Mouse (Mus musculus): ENCODE measurements around the gene Sox14. TPM values are rescaled to one million over a fixed set of nuclear protein-coding genes. Genes with fewer than 3 reads are reported as not detected.

The Sox14 gene
- 10.0 and 12.6 TPM in 2 replicates for polyA plus RNA-seq (2015; fragmentation: Nextera tagmentation; extraction: Ambion mirVana)

- Histone ChIP-seq H3K4me2 (ENCODE audit: low read length) (peak within 1 kb of the TSS; percentile 44), H3K27me3 (replicated peaks; ENCODE audit: control insufficient read depth, insufficient read depth, low read length) (peaks cover 58% of the 10 kb centered on the region), H3K4me3 (ENCODE audit: low read length) (peak within 1 kb of the TSS; percentile 29), H3K4me1 (ENCODE audit: control insufficient read depth, insufficient read depth, low read depth, low read length) (peaks cover 25% of the 10 kb centered on the region), H3K9ac (ENCODE audit: low read depth, low read length) (no peak within 1 kb of the TSS), H3K27ac (ENCODE audit: low read depth, low read length) (no peak within 1 kb of the TSS), H3K9me3 (ENCODE audit: control insufficient read depth, low read length) (no peaks in the 10 kb centered on the region), H3K36me3 (ENCODE audit: control insufficient read depth, insufficient read depth, low read length) (no peaks in the 10 kb centered on the region)
- no peak for ATAC-seq
- under 1% methylated on average over 45 of the region's 47 CpGs for WGBS
Observed at GRCm38 (mm10) chr9:99875618-99876372, at the start of gene Sox14. TSS of gene Sox14 (minus strand) at chr9:99876170.

GRCm38 (mm10) chr9:99879311-99879710, 3.3 kb upstream of the Sox14 start:
- H3K36me3 ChIP-seq (ENCODE audit: control insufficient read depth, insufficient read depth, low read length): no peaks in the 10 kb centered on the region
- WGBS: 2% methylated on average over 14 of the region's 14 CpGs
- H3K4me3 ChIP-seq (ENCODE audit: low read length): no peak overlapping the region
- H3K9me3 ChIP-seq (ENCODE audit: control insufficient read depth, low read length): no peaks in the 10 kb centered on the region
- H3K4me1 ChIP-seq (ENCODE audit: control insufficient read depth, insufficient read depth, low read depth, low read length): peaks cover 17% of the 10 kb centered on the region
- H3K9ac ChIP-seq (ENCODE audit: low read depth, low read length): no peak overlapping the region
- peak overlapping the region; percentile 35 for H3K4me2 ChIP-seq (ENCODE audit: low read length)
- peaks cover 42% of the 10 kb centered on the region for H3K27me3 ChIP-seq (replicated peaks; ENCODE audit: control insufficient read depth, insufficient read depth, low read length)
- no peak overlapping the region for H3K27ac ChIP-seq (ENCODE audit: low read depth, low read length)
- ATAC-seq: no peak

GRCm38 (mm10) chr9:99878588-99878987, 2.6 kb upstream of the Sox14 start:
- Histone ChIP-seq H3K4me1 (ENCODE audit: control insufficient read depth, insufficient read depth, low read depth, low read length) (peaks cover 17% of the 10 kb centered on the region), H3K9ac (ENCODE audit: low read depth, low read length) (no peak overlapping the region), H3K4me3 (ENCODE audit: low read length) (no peak overlapping the region), H3K4me2 (ENCODE audit: low read length) (no peak overlapping the region), H3K9me3 (ENCODE audit: control insufficient read depth, low read length) (no peaks in the 10 kb centered on the region), H3K27me3 (replicated peaks; ENCODE audit: control insufficient read depth, insufficient read depth, low read length) (peaks cover 47% of the 10 kb centered on the region), H3K27ac (ENCODE audit: low read depth, low read length) (no peak overlapping the region), H3K36me3 (ENCODE audit: control insufficient read depth, insufficient read depth, low read length) (no peaks in the 10 kb centered on the region)
- WGBS: 11% methylated on average over 5 of the region's 5 CpGs
- ATAC-seq: no peak

GRCm38 (mm10) chr9:99877056-99877546, 1.1 kb upstream of the Sox14 start:
- Histone ChIP-seq H3K9me3 (ENCODE audit: control insufficient read depth, low read length) (no peaks in the 10 kb centered on the region), H3K4me2 (ENCODE audit: low read length) (peak overlapping the region; percentile 14; the same call in 1 of the 2 replicates), H3K36me3 (ENCODE audit: control insufficient read depth, insufficient read depth, low read length) (no peaks in the 10 kb centered on the region), H3K27ac (ENCODE audit: low read depth, low read length) (no peak overlapping the region), H3K4me3 (ENCODE audit: low read length) (no peak overlapping the region), H3K27me3 (replicated peaks; ENCODE audit: control insufficient read depth, insufficient read depth, low read length) (peaks cover 54% of the 10 kb centered on the region), H3K9ac (ENCODE audit: low read depth, low read length) (no peak overlapping the region), H3K4me1 (ENCODE audit: control insufficient read depth, insufficient read depth, low read depth, low read length) (peaks cover 17% of the 10 kb centered on the region)
- no peak for ATAC-seq
- WGBS: 2% methylated on average over 22 of the region's 22 CpGs

GRCm38 (mm10) chr9:99876373-99877055, 544 bp upstream of the Sox14 start:
- Histone ChIP-seq H3K9me3 (ENCODE audit: control insufficient read depth, low read length) (no peaks in the 10 kb centered on the region), H3K4me3 (ENCODE audit: low read length) (peak overlapping the region; percentile 29), H3K4me1 (ENCODE audit: control insufficient read depth, insufficient read depth, low read depth, low read length) (peaks cover 21% of the 10 kb centered on the region), H3K27me3 (replicated peaks; ENCODE audit: control insufficient read depth, insufficient read depth, low read length) (peaks cover 58% of the 10 kb centered on the region), H3K27ac (ENCODE audit: low read depth, low read length) (no peak overlapping the region), H3K4me2 (ENCODE audit: low read length) (peak overlapping the region; percentile 44), H3K9ac (ENCODE audit: low read depth, low read length) (no peak overlapping the region), H3K36me3 (ENCODE audit: control insufficient read depth, insufficient read depth, low read length) (no peaks in the 10 kb centered on the region)
- 1% methylated on average over 25 of the region's 25 CpGs for WGBS
- ATAC-seq: no peak

- Histone ChIP-seq H3K9ac (ENCODE audit: low read depth, low read length) (no peak overlapping the region), H3K4me3 (ENCODE audit: low read length) (peak overlapping the region; percentile 29), H3K27ac (ENCODE audit: low read depth, low read length) (no peak overlapping the region), H3K4me1 (ENCODE audit: control insufficient read depth, insufficient read depth, low read depth, low read length) (peaks cover 25% of the 10 kb centered on the region), H3K27me3 (replicated peaks; ENCODE audit: control insufficient read depth, insufficient read depth, low read length) (peaks cover 53% of the 10 kb centered on the region), H3K4me2 (ENCODE audit: low read length) (no peak overlapping the region), H3K9me3 (ENCODE audit: control insufficient read depth, low read length) (no peaks in the 10 kb centered on the region), H3K36me3 (ENCODE audit: control insufficient read depth, insufficient read depth, low read length) (no peaks in the 10 kb centered on the region)
- 1% methylated on average over 51 of the region's 52 CpGs for WGBS
- ATAC-seq: no peak; the same call in 1 of the 2 replicates
Observed at GRCm38 (mm10) chr9:99874735-99875617, 994 bp downstream of the Sox14 start.

- H3K9ac ChIP-seq (ENCODE audit: low read depth, low read length): no peak overlapping the region
- H3K4me2 ChIP-seq (ENCODE audit: low read length): no peak overlapping the region
- H3K9me3 ChIP-seq (ENCODE audit: control insufficient read depth, low read length): no peaks in the 10 kb centered on the region
- H3K4me1 ChIP-seq (ENCODE audit: control insufficient read depth, insufficient read depth, low read depth, low read length): peaks cover 24% of the 10 kb centered on the region
- 9% methylated on average over 2 of the region's 2 CpGs for WGBS
- H3K36me3 ChIP-seq (ENCODE audit: control insufficient read depth, insufficient read depth, low read length): no peaks in the 10 kb centered on the region
- H3K27me3 ChIP-seq (replicated peaks; ENCODE audit: control insufficient read depth, insufficient read depth, low read length): peaks cover 46% of the 10 kb centered on the region
- no peak overlapping the region; the same call in 1 of the 2 replicates for H3K4me3 ChIP-seq (ENCODE audit: low read length)
- no peak for ATAC-seq
- no peak overlapping the region for H3K27ac ChIP-seq (ENCODE audit: low read depth, low read length)
Observed at GRCm38 (mm10) chr9:99873721-99874120, 2.2 kb downstream of the Sox14 start.

GRCm38 (mm10) chr9:99873116-99873620, 2.8 kb downstream of the Sox14 start:
- Histone ChIP-seq H3K27me3 (replicated peaks; ENCODE audit: control insufficient read depth, insufficient read depth, low read length) (peaks cover 43% of the 10 kb centered on the region), H3K9ac (ENCODE audit: low read depth, low read length) (no peak overlapping the region), H3K9me3 (ENCODE audit: control insufficient read depth, low read length) (no peaks in the 10 kb centered on the region), H3K4me1 (ENCODE audit: control insufficient read depth, insufficient read depth, low read depth, low read length) (peaks cover 27% of the 10 kb centered on the region), H3K4me3 (ENCODE audit: low read length) (peak overlapping the region; percentile 4; the same call in 1 of the 2 replicates), H3K4me2 (ENCODE audit: low read length) (no peak overlapping the region), H3K27ac (ENCODE audit: low read depth, low read length) (no peak overlapping the region), H3K36me3 (ENCODE audit: control insufficient read depth, insufficient read depth, low read length) (no peaks in the 10 kb centered on the region)
- WGBS: under 1% methylated on average over 15 of the region's 15 CpGs
- ATAC-seq: no peak
